Mouse (Mus musculus) forebrain, postnatal 0 days (tissue): ENCODE measurements around the gene Mocs2. TPM values are rescaled to one million over a fixed set of nuclear protein-coding genes. Genes with fewer than 3 reads are reported as not detected.

Experiments
- ATAC-seq: fragments of 200-750 bp; cut with Nextera tagmentation; 2 replicates; pipeline ENCODE4 v1.8.0; 2017; ENCODE audit warnings: mild to moderate bottlenecking, moderate library complexity
- DNase-seq: peaks from one replicate; pipeline ENCODE4 v3.0.0-alpha.2; 2015
- H3K27ac ChIP-seq: fragments of 300-500 bp; sonication (generic); 2 replicates; pipeline ENCODE4 v1.5.1; 2014; ENCODE audit warnings: low read depth, mild to moderate bottlenecking, antibody characterized with exemption, low read length, moderate library complexity, mixed read lengths
- H3K27me3 ChIP-seq: fragments of 300-500 bp; sonication (generic); 2 replicates; pipeline ENCODE4 v1.6.1; 2014; ENCODE audit warnings: mild to moderate bottlenecking, low read length, mixed read lengths; ENCODE audit not compliant: insufficient read depth
- H3K36me3 ChIP-seq: fragments of 300-500 bp; sonication (generic); 2 replicates; pipeline ENCODE4 v1.6.1; 2014; ENCODE audit warnings: mild to moderate bottlenecking, moderate library complexity; ENCODE audit not compliant: insufficient read depth
- H3K4me1 ChIP-seq: fragments of 300-500 bp; sonication (generic); 2 replicates; pipeline ENCODE4 v1.6.1; 2014; ENCODE audit warnings: antibody characterized with exemption; ENCODE audit not compliant: insufficient read depth
- H3K4me2 ChIP-seq: fragments of 300-500 bp; sonication (generic); 2 replicates; pipeline ENCODE4 v1.6.1; 2014; ENCODE audit warnings: low read depth, mild to moderate bottlenecking, moderate library complexity
- H3K4me3 ChIP-seq: fragments of 300-500 bp; sonication (generic); 2 replicates; pipeline ENCODE4 v1.5.1; 2014; ENCODE audit warnings: low read depth, low read length, mixed read lengths
- H3K9ac ChIP-seq: fragments of 300-500 bp; sonication (generic); 2 replicates; pipeline ENCODE4 v1.6.1; 2014; ENCODE audit warnings: mild to moderate bottlenecking
- H3K9me3 ChIP-seq: fragments of 300-500 bp; sonication (generic); 2 replicates; pipeline ENCODE4 v1.6.1; 2016; ENCODE audit warnings: low read length
- CTCF ChIP-seq: sonication (generic); IDR thresholded peaks from 2 replicates; pipeline ENCODE4 v1.5.1; 2016; ENCODE audit warnings: antibody characterized with exemption, control low read depth, low read depth
- WGBS: fragments of 180-500 bp; shearing (Covaris S2); extraction: QIAGEN DNeasy Blood & Tissue Kit; methylation state at CpG from one replicate; pipeline ENCODE4 v1.1.7; 2014; 5-methylcytosine and 5-hydroxymethylcytosine counted together
- polyA plus RNA-seq: library from polyadenylated mRNA; unstranded; fragments of >200 nt; fragmentation: Nextera tagmentation; extraction: Ambion mirVana; gene quantifications from 2 replicates; pipeline ENCODE4 v1.2.1, GENCODE M21; 2015
- total RNA-seq: library from RNA; depleted of rRNA; stranded (reverse); fragments of >200 nt; gene quantifications from 2 replicates; pipeline ENCODE4 v1.2.3, GENCODE M21; 2014

Mocs2 gene
- total and polyA plus RNA-seq, 2 experiments from 2014 or later: 67.3 to 115 TPM

GRCm38 (mm10) chr13:114852264-114853111 lies 34.5 kb downstream of the Mocs2 start:
- TF ChIP-seq CTCF: no peak
- no peaks in the 10 kb centered on the region for H3K27me3 ChIP-seq
- H3K4me3 ChIP-seq: no peak overlapping the region
- H3K9ac ChIP-seq: no peak overlapping the region
- ATAC-seq (no peak), DNase-seq (no peak)
- no peaks in the 10 kb centered on the region for H3K9me3 ChIP-seq
- H3K4me2 ChIP-seq: no peak overlapping the region
- no peaks in the 10 kb centered on the region for H3K36me3 ChIP-seq
- 81% methylated on average over 6 of the region's 6 CpGs for WGBS
- H3K4me1 ChIP-seq: no peaks in the 10 kb centered on the region
- no peak overlapping the region for H3K27ac ChIP-seq

DNA sequence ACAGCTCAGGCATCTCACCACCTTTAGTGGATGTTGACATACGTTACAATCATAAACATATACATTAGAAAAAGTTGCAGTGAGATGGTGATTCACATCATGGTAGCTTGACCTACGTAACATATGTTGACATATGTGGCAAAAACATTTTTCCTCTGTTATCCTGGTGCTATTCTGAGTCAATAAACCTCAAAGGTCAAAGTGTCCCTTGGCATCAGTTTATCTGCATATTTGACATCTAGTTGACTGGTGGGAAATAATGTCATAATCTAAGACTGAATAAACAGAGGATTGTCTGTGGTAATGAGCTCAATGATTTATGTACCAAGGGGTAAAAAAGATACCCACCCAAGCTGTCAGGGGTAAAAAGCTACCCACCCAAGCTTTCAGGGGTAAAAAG lies 35.1 kb downstream of the Mocs2 start:
- no peaks in the 10 kb centered on the region for H3K27me3 ChIP-seq
- no peak overlapping the region for H3K27ac ChIP-seq
- DNase-seq (no peak), ATAC-seq (no peak)
- H3K9ac ChIP-seq: no peak overlapping the region
- 94% methylated on average over 2 of the region's 2 CpGs for WGBS
- H3K36me3 ChIP-seq: no peaks in the 10 kb centered on the region
- no peak for TF ChIP-seq CTCF
- no peaks in the 10 kb centered on the region for H3K9me3 ChIP-seq
- H3K4me3 ChIP-seq: no peak overlapping the region
- H3K4me2 ChIP-seq: no peak overlapping the region
- no peaks in the 10 kb centered on the region for H3K4me1 ChIP-seq

DNA sequence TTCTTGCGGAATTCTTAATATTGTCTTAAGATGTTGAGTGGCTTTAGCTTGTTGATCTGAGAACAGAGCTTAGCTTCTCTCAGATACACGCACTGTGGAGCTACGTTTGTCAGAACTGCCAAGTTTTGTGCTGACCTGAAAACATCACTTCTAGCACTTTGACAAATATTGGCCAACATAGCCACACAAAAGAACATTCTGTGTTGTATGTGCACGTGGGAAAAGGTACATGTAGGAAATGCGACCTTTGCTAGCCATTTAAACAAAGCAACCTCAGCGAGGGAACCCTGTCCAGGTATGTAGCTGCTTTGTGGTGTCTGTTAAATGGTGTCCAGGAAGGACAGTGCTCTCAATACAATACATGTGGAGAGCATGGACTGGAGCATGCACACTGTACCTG lies 36.0 kb downstream of the Mocs2 start:
- ATAC-seq (no peak), DNase-seq (no peak)
- Histone ChIP-seq H3K4me3 (no peak overlapping the region), H3K9me3 (no peaks in the 10 kb centered on the region), H3K36me3 (no peaks in the 10 kb centered on the region), H3K27me3 (no peaks in the 10 kb centered on the region), H3K27ac (no peak overlapping the region), H3K4me1 (no peaks in the 10 kb centered on the region), H3K9ac (no peak overlapping the region), H3K4me2 (no peak overlapping the region)
- 90% methylated on average over 6 of the region's 6 CpGs for WGBS
- no peak for TF ChIP-seq CTCF

- WGBS: 97% methylated on average over 3 of the region's 3 CpGs
- TF ChIP-seq CTCF: no peak
- H3K9ac ChIP-seq: no peak overlapping the region
- no peaks in the 10 kb centered on the region for H3K36me3 ChIP-seq
- no peak overlapping the region for H3K4me2 ChIP-seq
- no peak for DNase-seq
- H3K4me3 ChIP-seq: no peak overlapping the region
- no peaks in the 10 kb centered on the region for H3K9me3 ChIP-seq
- no peak for ATAC-seq
- H3K27ac ChIP-seq: no peak overlapping the region
- H3K27me3 ChIP-seq: no peaks in the 10 kb centered on the region
- no peaks in the 10 kb centered on the region for H3K4me1 ChIP-seq
These were observed 36.4 kb downstream of the Mocs2 start for GRCm38 (mm10) chr13:114854428-114854827.

GRCm38 (mm10) chr13:114855573-114856268 lies 37.7 kb downstream of the Mocs2 start:
- Histone ChIP-seq H3K4me2 (peak overlapping the region; percentile 22), H3K4me1 (no peaks in the 10 kb centered on the region), H3K27ac (no peak overlapping the region), H3K9ac (no peak overlapping the region), H3K27me3 (no peaks in the 10 kb centered on the region), H3K9me3 (no peaks in the 10 kb centered on the region), H3K36me3 (no peaks in the 10 kb centered on the region), H3K4me3 (no peak overlapping the region)
- DNase-seq (no peak), ATAC-seq (0 out of 2 replicates have a peak, but pooled peaks have one; percentile 29)
- no peak for TF ChIP-seq CTCF
- WGBS: 21% methylated on average over 15 of the region's 15 CpGs

DNA sequence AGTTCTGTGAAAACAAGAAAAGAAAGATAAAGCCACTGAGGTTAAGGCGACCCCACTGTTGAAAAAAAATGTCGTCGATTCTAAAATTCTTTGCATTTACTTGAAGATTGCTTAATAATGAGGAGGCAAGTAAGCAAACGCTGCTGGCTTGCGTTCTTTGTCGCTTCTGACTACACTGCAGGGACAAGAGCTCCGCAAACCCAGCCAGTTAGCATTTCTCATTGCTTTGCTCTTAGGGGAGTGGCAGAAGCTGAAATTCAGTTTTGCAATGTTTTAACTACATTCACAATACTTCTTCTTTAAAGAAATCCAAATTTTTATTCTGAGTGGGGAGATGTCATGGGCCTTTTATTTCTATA lies 38.2 kb downstream of the Mocs2 start:
- Histone ChIP-seq H3K4me3 (no peak overlapping the region), H3K4me1 (no peaks in the 10 kb centered on the region), H3K9ac (peak overlapping the region; percentile 14; the same call in 1 of the 2 replicates), H3K36me3 (no peaks in the 10 kb centered on the region), H3K27me3 (no peaks in the 10 kb centered on the region), H3K9me3 (no peaks in the 10 kb centered on the region), H3K27ac (no peak overlapping the region), H3K4me2 (peak overlapping the region; percentile 22; the same call in 1 of the 2 replicates)
- no peak for TF ChIP-seq CTCF
- WGBS: 21% methylated on average over 7 of the region's 7 CpGs
- ATAC-seq: no peak
- DNase-seq: no peak

GRCm38 (mm10) chr13:114857525-114857924 lies 39.5 kb downstream of the Mocs2 start:
- 94% methylated on average over 4 of the region's 4 CpGs for WGBS
- no peaks in the 10 kb centered on the region for H3K9me3 ChIP-seq
- H3K27ac ChIP-seq: no peak overlapping the region
- no peak overlapping the region for H3K9ac ChIP-seq
- no peak for TF ChIP-seq CTCF
- DNase-seq: no peak
- no peak overlapping the region for H3K4me2 ChIP-seq
- H3K36me3 ChIP-seq: no peaks in the 10 kb centered on the region
- no peak for ATAC-seq
- H3K4me3 ChIP-seq: no peak overlapping the region
- H3K4me1 ChIP-seq: no peaks in the 10 kb centered on the region
- no peaks in the 10 kb centered on the region for H3K27me3 ChIP-seq
